Mouse (Mus musculus): ENCODE data around the gene Adgrf4. TPM values are rescaled to one million over a fixed set of nuclear protein-coding genes. Genes with fewer than 3 reads are reported as not detected.

Gene Adgrf4
- total RNA-seq (2021) = 1 to 10 TPM; 1.7 to 1.8 TPM
- long read RNA-seq, partial matches to known transcripts = 1 of 2 reads
- long read RNA-seq, other reads (novel, unspliced or antisense) = 0 of 2 reads

DNA sequence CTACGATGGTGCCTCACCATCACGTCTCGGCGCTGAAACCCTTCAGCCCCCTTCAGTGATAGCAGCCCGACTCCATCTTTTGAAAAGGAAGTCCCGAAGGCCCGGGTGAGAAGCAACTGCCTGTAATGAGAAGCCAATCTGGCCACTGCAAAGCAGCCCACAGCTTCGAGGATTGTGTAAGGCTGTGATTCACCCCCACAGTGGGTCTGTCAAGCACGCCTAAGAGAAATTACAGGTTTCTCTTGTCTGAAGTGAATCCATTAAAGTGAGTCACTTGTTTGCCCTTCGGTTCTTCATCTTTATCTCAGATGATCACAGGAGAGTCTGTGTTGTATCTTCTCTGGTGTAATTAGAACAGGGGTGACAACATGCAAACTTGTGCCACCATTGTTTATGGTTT lies at the start of gene Adgrf4:
Gene Adgrf4, minus strand, starts transcription at position 149 of the 400 bp plus-strand sequence.
- peak in 1 of 2 experiments; percentile 20 for DNase-seq (ENCODE audit: low spot score in 2 of 2)

DNA sequence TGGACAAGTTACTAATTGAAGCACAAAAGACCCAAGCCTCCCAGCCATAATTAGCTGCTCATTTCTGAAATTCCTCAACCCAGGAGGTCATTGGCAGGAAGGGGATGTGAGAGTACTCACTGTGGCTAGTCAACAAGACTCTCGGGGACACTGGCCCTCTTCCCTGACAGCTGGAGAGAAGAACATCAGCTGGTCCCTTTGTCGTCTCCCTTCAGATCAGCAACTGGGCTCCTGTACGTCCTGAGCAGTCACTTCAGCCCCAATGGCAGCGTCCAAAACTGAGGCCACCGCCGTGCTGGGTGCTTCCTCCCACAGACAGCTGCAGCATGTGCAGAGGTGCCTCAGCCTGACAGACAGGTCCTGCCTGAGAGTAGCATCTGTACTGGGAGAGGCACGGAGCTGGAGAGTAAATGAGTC lies 49.7 kb upstream of the Adgrf4 start, which contains the start of gene Adgrf2:
Gene Adgrf2, minus strand, starts transcription at position 379 of the 417 bp plus-strand sequence.
- DNase-seq (ENCODE audit: low spot score in 2 of 2) = no peak

DNA sequence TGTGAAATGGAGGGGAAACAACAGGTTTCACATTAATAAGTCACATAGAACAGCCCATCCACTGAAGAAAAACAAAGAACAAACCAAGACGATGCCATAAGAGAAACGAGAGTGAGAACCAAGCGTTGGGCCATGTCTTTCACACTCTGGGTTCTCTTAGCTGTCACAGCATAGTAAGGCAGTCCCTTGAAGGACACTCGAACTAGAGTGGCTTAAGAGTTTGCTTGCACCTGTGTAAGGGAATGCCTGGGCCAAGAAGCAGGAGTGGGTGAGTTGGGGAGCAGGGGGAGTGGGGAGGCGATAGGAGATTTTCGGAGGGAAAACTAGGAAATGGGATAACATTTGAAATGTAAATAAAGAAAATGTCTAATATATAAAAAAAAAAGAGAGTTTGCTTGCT lies 46.7 kb upstream of the Adgrf4 start:
- no peak for DNase-seq (ENCODE audit: low spot score in 2 of 2)

- DNase-seq (ENCODE audit: low spot score in 2 of 2) = no peak
These were observed 25.1 kb upstream of the Adgrf4 start for GRCm38 (mm10) chr17:42717161-42717560.

DNA sequence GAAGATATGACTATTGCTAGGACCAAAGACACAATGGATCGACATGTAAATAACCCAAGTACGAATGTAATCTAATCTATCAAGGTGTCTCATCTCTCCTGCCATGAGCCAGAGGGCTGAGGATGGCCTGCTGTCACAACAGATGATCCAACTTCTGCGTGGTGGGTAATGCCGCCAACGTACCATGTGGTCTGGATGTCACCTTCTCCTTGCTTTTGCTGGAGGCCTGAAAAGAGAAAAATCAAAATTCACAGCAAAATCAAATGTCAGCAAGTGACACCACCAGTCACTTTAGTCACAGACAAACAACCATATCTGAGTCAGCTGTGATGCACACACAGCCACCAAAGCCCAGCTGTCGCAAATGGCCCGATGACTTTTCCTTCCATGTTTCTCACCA lies 22.9 kb upstream of the Adgrf4 start:
- peak; percentile 61 to 83 for DNase-seq (ENCODE audit: low spot score in 2 of 2)

- peak; percentile 54 to 69 for DNase-seq (ENCODE audit: low spot score in 2 of 2)
These were observed 18.6 kb upstream of the Adgrf4 start for GRCm38 (mm10) chr17:42710717-42711116.

GRCm38 (mm10) chr17:42705611-42706010 lies 13.5 kb upstream of the Adgrf4 start:
- no peak for DNase-seq (ENCODE audit: low spot score in 2 of 2)

- DNase-seq (ENCODE audit: low spot score in 2 of 2) = peak; percentile 18 to 39
These were observed 10.1 kb upstream of the Adgrf4 start for GRCm38 (mm10) chr17:42702198-42702597.

DNA sequence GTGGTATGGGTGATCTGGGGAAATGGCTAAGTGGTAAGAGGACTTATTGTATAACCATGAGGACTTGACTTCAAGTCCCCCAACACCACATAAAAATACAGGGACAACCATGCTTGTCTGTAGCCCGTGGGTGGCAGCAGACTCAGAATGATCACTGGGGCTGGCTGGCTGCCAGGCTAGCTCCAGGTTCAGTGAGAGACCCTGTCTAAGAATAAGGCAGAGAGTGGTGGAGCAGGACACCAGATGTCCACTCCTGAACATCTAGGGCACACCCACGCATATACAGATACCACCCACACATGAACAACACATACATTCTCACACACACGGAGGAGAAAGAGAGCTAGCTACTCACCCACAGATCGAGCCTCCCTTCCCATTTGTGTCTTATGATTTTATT lies 2.6 kb upstream of the Adgrf4 start:
- DNase-seq (ENCODE audit: low spot score in 2 of 2) = peak in 1 of 2 experiments; percentile 30

- DNase-seq (ENCODE audit: low spot score in 2 of 2) = no peak
These were observed 1.6 kb downstream of the Adgrf4 start for GRCm38 (mm10) chr17:42690531-42690930.

DNA sequence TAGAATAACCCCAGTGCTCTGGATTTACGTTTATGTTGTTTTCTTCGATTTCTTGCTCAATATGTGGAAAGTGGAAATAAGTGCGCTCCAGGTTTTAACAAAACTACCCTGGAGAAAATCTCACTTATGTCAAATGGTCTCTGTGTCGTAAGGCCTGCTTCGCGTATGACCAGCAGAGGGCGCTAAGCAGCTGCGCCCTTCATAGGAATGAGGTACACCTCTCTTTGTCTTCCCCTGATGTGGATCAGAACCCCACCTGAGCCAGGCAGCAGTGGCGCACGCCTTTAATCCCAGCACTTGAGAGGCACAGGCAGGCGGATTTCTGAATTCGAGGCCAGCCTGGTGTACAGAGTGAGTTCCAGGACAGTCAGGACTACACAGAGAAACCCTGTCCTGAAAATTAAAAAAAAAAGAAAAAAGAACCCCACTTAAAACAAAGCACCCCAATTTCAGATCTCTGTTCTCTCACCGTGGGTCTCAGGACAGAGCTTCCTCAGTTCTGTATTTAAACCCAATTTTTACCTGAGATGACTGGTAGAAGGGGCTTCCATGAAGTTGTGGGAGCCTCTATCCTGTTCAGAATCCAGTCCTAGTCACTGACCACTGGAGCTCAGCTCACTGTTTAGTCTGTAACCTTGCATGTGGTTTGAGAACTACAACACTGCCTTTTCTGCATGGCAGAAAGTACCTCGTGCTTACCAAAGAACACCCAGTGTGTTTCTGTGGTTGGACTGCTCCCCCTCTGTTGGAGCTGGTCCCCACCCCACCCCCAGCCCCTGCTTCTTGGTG lies 33.3 kb downstream of the Adgrf4 start:
- peak in 1 of 2 experiments; percentile 48 for DNase-seq (ENCODE audit: low spot score in 2 of 2)

DNA sequence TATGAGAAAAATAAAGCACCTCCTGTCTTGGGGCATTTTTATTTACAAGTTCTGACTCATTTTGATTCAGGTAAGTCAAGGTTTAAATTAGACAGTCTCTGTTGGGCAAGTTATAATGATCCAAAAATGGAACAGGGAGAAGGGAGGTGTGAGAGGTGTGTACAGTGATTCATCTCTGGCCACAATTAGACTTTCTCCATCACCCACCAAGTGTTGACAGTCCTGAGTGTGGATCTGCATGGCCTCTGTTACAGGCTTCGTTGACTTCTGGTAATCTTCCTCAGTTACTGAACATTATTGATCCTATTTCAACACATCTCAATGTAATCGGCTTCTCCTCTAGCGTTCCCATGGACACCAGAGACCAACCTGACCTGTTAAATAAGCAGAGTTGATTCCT lies 48.7 kb downstream of the Adgrf4 start:
- DNase-seq (ENCODE audit: low spot score in 2 of 2) = no peak

GRCm38 (mm10) chr17:42630206-42630605 lies 61.9 kb downstream of the Adgrf4 start:
- no peak for DNase-seq (ENCODE audit: low spot score in 2 of 2)

GRCm38 (mm10) chr17:42613043-42613737 lies 78.9 kb downstream of the Adgrf4 start:
- DNase-seq (ENCODE audit: low spot score in 2 of 2) = peak; percentile 13 to 84

- no peak for DNase-seq (ENCODE audit: low spot score in 2 of 2)
These were observed 80.8 kb downstream of the Adgrf4 start, which contains the start of gene Opn5 for GRCm38 (mm10) chr17:42611295-42611694. Gene Opn5, minus strand, starts transcription at chr17:42611395.

GRCm38 (mm10) chr17:42608270-42608669 lies 83.8 kb downstream of the Adgrf4 start:
- no peak for DNase-seq (ENCODE audit: low spot score in 2 of 2)

Other genes with a start within 250 kb of the Adgrf4 start
- gene Opn5, start 80.9 kb downstream of the Adgrf4 start, total RNA-seq (2021) = not detected
- gene Adgrf2, start 49.9 kb upstream of the Adgrf4 start, total RNA-seq (2021) = under 1 TPM; 0.37 to 0.58 TPM
- gene Cd2ap, start 184.4 kb upstream of the Adgrf4 start, total RNA-seq (2021) = 10 to 100 TPM; 17.7 to 17.9 TPM